Mouse (Mus musculus) mature B cell (primary cell): Measurements from ENCODE around the gene Ces1f.
"Not testable (repeated sequence)": the region's sequence is repeated elsewhere in the genome, so short reads cannot be mapped to it uniquely, and the experiment has no call there.

ENCODE experiments used
- in situ Hi-C: fragments of 300-500 bp; cut with MboI; formaldehyde crosslinking; loops from 2 replicates; pipeline ENCODE4 v1.14.3; 2019

Ces1f gene

GRCm38 (mm10) chr8:93279556-93279955, at the start of gene Ces1f:
Ces1f (minus strand) TSS chr8:93279747.
- in situ Hi-C loops: no loop called here

DNA sequence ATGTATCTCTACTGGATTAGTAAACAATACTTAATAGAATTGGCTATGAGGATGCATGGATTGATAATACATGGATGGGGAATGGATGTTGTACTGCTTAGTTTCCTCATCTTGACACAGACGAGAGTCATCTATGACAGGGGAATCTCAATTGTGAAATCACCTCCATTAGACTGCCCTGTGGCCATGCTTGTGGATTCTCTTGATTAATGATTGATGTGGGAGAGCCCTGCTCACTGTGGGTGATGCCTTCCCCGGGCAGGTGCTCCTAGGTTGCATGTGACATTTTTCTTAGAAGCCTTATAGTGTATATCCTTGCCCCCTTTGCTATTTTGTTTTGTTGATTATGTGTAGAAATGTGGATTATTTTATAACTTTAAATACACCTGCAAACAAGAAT, 45.6 kb upstream of the Ces1f start:
- in situ Hi-C loops: no loop called here

DNA sequence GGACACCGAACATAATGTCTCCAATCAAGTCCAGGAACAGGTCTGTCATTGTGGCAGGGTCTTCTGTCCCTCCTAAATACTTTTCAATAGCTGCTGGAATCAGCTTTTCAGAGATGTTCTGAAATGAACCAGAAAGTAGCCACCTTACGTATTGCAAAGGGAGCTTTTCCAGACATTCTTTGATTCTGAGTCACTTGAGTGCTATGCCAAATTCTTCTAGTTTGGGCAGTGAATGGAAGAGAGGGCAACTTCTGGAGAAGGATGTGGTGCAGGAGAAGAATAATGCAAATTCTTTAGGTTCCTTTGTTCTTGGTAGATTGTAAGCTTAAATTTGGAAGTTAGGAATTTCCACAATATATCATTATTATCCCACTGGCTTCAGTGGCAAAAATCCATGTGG, 37.5 kb upstream of the Ces1f start:
- in situ Hi-C loops: no loop called here

DNA sequence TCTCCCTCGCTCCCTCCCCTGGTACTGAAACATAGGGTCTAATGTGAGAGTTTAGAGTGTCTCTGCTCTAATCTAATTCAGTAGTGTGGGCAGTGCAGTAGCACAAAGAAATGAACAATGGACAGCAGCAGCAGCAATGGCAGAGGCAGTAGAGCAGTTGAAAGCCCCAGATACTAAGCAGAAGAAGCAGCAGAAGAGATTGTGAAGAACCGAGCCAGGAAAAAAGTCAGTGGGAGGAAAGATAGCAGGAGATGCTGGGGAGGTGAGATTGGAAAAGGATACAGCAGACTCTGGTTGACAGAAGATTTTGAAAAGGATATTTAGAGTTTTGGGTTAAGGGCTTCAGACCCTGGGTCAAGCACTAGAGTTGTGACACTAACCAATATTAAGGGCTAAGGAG, 36.0 kb upstream of the Ces1f start:
- in situ Hi-C loops: no loop called here

- in situ Hi-C loops: no loop called here
Measured at GRCm38 (mm10) chr8:93283896-93284295, 4.3 kb upstream of the Ces1f start.

DNA sequence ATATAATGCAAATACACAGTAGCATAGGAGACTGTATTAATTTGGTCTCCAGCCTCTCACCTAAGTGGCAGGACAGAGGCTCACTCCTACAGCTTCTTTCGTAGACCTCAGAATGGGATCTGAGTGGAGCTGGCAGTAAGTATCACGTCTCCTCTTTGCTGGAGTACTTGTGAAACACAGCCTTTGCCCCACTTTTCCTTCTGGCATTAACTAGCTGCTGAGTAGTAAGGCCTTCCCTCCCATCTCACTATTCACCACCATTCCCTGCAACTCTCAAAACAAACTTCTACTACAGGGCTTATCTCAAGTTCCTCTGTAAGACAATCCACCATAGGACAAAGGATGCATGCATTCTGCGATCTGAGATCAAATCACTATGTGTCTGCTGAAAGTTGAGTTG, 2.8 kb upstream of the Ces1f start:
- in situ Hi-C loops: no loop called here

DNA sequence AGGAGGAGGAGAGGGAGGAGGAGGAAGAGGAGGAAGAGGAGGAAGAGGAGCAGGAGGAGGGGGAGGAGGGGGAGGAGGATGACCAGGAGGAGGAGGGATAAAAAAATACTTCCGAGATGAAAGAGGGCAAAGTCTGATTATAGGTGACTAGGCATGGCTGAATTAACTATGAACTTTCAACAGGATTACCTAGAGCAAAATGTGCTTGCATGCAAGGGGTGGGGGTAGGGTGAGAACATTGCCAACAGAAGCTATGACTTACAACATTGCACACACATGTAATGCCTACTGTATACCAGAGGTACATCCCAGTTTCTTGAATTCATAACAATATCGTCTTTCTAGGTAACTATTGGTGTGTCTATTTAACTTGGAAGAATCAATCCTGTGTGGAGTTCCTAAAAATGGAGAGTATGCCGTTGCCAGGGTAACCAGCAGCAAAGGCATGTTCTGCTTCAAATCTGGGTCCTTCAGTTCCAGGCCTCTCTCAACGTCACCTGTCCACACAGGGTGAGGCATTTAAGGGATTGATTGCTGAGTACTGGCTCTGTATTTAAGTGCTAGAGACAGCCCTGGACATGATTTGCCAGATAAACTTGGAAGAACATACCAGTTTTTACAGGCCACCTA, 1.3 kb downstream of the Ces1f start:
- in situ Hi-C loops: no loop called here

DNA sequence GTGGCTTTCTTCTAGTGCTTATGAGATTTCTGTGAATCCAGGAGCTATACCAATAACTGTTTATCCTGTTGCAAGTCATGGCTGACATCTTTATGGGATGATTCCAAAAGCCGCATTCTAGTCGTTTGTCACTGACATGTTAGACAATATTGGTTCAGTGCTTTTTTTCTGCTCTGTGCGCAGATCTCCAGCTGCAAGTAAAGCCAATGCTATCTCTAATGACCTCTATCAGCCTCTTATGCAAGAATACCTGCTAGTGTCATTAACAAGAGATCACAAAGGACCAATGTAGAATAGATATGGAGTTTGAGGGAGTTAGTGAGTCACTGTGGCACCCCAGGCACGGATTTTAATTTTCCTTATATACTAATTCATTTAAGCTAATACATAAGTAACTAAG, 4.9 kb downstream of the Ces1f start:
- in situ Hi-C loops: no loop called here

- in situ Hi-C loops: no loop called here
Measured at GRCm38 (mm10) chr8:93273321-93273720, 6.2 kb downstream of the Ces1f start.

- in situ Hi-C loops: no loop called here
Measured at GRCm38 (mm10) chr8:93272686-93273085, 6.9 kb downstream of the Ces1f start.

DNA sequence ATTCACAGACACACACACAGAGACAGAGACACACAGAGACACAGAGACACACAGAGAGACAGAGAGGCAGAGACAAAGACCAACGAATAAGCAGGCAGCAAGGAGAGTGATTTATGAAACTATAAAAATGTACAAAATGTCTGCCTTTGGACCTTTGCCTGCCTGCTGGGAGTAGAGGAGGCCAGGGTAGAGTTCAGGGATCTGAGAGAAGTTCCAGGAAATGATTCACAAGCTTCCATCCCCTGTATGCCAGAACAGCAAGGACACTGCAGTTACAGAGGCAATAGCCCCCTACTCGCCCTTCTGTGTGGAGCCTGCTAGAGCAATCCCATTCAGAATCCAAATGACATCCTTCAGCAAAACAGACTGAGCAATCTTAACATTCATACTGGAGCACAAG, 18.1 kb downstream of the Ces1f start:
- in situ Hi-C loops: no loop called here

DNA sequence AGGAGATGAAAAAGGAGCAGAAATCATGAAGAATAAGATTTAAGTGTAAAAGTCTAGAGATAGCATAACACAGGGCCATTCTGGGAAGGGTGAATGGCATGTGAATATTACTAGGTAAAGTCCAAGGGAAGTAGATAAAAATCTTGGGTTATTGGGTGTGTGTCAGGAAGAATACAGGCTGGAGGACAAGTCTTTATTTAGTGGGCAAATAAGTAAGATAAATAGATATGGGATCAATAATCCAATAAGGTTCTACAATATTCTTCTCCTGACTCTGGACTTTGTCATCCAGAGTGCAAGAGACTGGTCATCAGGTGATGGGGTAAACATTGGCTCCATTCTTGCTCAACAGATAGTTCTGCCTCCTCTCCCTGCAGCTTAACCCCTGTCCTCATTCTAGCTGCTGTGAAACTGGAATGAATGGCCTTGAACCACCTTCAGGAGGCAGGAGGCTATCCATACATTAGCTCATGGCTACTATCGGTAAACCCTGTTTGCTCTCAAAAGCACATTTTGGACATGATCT, 27.1 kb downstream of the Ces1f start:
- in situ Hi-C loops: no loop called here

- in situ Hi-C loops: no loop called here
Measured at GRCm38 (mm10) chr8:93246057-93246456, 33.5 kb downstream of the Ces1f start.

DNA sequence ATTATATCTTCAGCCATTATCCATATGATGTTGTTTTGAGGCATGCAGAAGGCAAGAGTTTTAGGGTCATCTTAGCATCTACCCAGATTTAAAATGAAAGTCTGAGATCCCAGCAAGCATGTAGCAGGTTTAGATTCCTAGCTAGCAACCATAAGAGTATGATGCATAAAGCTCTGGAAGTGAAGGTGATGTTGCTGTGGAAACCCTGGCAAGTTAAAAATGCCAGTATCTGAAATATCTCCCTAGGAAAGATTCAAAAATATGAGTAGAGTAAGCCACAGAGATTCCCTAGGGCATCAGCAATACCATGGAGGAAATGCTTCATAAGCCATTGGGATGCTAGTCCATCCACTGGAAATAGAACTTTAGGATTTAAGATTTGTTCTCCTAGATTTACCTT, 39.7 kb downstream of the Ces1f start:
- in situ Hi-C loops: no loop called here

- in situ Hi-C loops: no loop called here
Measured at GRCm38 (mm10) chr8:93235681-93236080, 43.9 kb downstream of the Ces1f start.

- in situ Hi-C loops: no loop called here
Measured at GRCm38 (mm10) chr8:93234706-93235105, 44.8 kb downstream of the Ces1f start.

DNA sequence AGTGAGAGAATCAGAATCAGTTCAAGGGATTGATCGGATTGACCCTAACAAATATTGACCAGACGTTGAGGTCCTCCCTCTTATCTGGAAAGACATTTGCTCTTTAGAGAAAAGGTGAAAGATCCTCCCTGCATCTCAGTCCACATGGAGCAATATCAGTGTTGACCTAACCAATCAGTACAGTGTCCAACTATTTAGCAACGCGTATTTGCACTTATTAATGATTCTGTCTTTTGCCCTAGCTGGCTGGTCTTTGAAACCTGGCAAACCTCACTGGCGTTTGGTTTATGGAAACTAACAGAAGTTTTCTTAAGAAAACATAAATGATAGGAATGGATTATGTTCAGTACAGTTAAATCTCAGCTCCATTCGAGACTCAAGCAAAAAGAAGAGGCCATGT, 45.5 kb downstream of the Ces1f start:
- in situ Hi-C loops: no loop called here

DNA sequence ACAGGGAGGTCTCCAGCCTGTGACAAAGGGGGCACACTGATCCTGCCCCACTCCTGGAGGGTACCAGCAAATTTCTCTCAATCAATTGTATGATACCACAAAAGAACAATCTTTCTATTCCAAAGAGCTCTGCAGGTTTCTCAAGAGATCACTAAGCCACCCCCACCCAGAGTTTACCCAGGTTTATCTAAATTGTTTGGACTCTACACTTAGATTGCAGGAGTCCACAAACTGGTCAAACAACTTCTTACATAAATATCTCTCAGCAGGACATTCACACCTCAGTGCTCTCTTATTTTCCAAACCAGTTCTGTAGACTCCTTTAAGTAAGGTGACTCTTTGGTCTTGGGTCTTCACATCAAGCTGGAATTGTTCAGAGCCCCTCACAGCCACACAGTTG, 50.1 kb downstream of the Ces1f start, which contains the start of gene Ces1e:
TSS of gene Ces1e (minus strand) at position 174 of the 400 bp plus-strand sequence.
- in situ Hi-C loops: no loop called here

- in situ Hi-C loops: no loop called here
Measured at GRCm38 (mm10) chr8:93228673-93229370, 50.7 kb downstream of the Ces1f start.

- in situ Hi-C loops: not testable (repeated sequence)
Measured at GRCm38 (mm10) chr8:93226471-93226870, 53.1 kb downstream of the Ces1f start.

DNA sequence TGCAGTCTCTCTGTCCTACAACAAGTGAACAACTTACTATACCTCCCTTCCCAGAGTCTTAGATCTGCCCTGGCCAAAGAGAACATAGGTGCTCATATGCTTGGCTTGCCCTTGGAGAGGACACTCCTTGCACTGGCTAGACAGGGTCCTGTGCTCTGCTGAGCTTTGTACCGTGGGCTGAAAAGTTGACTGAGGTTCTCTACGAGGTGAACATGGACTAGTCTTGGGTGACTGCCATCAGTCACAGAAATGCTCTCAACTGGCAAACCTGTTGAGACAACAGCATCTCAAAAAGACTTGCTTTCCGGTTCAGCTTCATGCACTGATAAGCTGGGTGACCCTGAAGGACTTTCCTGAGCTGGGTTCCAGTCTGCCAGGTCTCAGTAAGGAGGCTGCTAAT, 57.7 kb downstream of the Ces1f start:
- in situ Hi-C loops: no loop called here

DNA sequence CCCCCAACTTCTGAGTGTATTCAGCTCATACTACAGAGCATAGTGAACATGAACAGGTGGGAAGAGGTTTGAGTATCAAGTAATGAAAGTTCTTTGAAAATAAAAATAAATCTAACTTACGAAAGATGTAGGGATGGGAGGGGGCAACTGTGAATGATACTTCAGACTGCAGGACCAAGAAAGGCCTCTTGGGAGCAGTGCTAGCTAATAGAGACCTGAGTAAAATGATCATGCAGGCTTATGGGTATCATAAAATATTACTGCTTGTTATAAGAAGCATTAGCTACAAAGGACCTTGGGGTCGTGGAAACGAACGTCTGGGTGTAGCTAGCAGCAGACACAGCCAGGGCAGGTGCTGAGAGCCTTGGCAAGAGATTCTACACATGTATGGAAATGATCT, 61.7 kb downstream of the Ces1f start:
- in situ Hi-C loops: no loop called here

- in situ Hi-C loops: no loop called here
Measured at GRCm38 (mm10) chr8:93217375-93217774, 62.2 kb downstream of the Ces1f start.

DNA sequence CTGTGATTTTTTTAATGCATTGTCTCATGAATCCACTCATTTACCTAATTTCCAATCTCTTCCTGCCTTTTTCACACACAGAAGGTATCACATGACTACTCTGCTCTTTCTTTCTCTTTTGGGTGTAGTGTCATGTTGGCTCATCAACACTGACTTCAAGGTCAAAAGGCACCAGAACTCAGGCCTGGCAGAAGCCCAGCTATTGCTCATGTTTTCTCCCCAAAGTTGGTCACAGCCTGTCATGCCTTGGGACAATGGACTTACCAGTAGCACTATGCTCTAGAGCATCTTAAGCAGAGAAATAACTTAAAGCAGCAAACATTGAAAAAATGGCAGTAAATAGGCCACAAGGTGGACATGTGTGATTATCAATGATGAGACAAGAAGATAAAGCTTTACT, 68.5 kb downstream of the Ces1f start:
- in situ Hi-C loops: no loop called here
